Mouse (Mus musculus) liver, embryonic 14.5 days (tissue): Measurements from ENCODE around the gene Gstm4. TPM values are rescaled to one million over a fixed set of nuclear protein-coding genes. Genes with fewer than 3 reads are reported as not detected.
A peak's percentile ranks its signal among the peaks of the same experiment; 100 is the strongest.

Experiments used
- ATAC-seq: fragments of 200-750 bp; cut with Nextera tagmentation; 2 replicates; pipeline ENCODE4 v1.8.0; 2017; ENCODE audit warnings: moderate number of reproducible peaks, mild to moderate bottlenecking, moderate library complexity; ENCODE audit not compliant: insufficient read depth
- DNase-seq, 3 experiments: peaks; one replicate each; pipeline ENCODE4 v3.0.0-alpha.2; 2012 to 2013; ENCODE audit warnings: low read depth in 3 of 3, low spot score in 3 of 3
- H3K27ac ChIP-seq: fragments of 300-500 bp; sonication (generic); 2 replicates; pipeline ENCODE4 v1.5.1; 2014; ENCODE audit warnings: moderate library complexity, mild to moderate bottlenecking, control low read depth, inconsistent platforms
- H3K27me3 ChIP-seq: fragments of 300-500 bp; sonication (generic); 2 replicates; pipeline ENCODE4 v1.6.1; 2014; ENCODE audit warnings: mild to moderate bottlenecking, low read length, moderate library complexity; ENCODE audit not compliant: control insufficient read depth, insufficient read depth
- H3K36me3 ChIP-seq: fragments of 300-500 bp; sonication (generic); replicated peaks from 2 replicates; pipeline ENCODE4 v1.6.1; 2014; ENCODE audit warnings: low read depth; ENCODE audit not compliant: control insufficient read depth, insufficient read depth
- H3K4me1 ChIP-seq, 2 experiments: fragments of 200-500 bp in 1 of 2; fragments of 300-500 bp in 1 of 2; sonication (generic) in 1 of 2; replicated peaks; 2 replicates each; pipeline ENCODE4 v1.6.1; 2012 to 2014; ENCODE audit warnings: antibody characterized with exemption in 1 of 2, inconsistent platforms in 1 of 2, low read length in 1 of 2; ENCODE audit not compliant: control insufficient read depth in 2 of 2, insufficient read depth in 2 of 2
- H3K4me2 ChIP-seq: fragments of 300-500 bp; sonication (generic); 2 replicates; pipeline ENCODE4 v1.6.1; 2014; ENCODE audit warnings: low read depth, mild to moderate bottlenecking, control low read depth, moderate library complexity
- H3K4me3 ChIP-seq, 2 experiments: fragments of 200-500 bp in 1 of 2; fragments of 300-500 bp in 1 of 2; sonication (generic) in 1 of 2; 2 replicates each; pipeline ENCODE4 v1.5.1; 2012 to 2014; ENCODE audit warnings: low read depth in 2 of 2, low read length in 2 of 2, mild to moderate bottlenecking in 2 of 2, control low read depth in 1 of 2, inconsistent platforms in 1 of 2, moderate library complexity in 1 of 2; ENCODE audit not compliant: insufficient read depth in 1 of 2
- H3K9ac ChIP-seq: fragments of 300-500 bp; sonication (generic); replicated peaks from 2 replicates; pipeline ENCODE4 v1.6.1; 2014; ENCODE audit warnings: mild to moderate bottlenecking, control low read depth, moderate library complexity
- H3K9me3 ChIP-seq: fragments of 300-500 bp; sonication (generic); 2 replicates; pipeline ENCODE4 v1.6.1; 2016; ENCODE audit warnings: low read length, mixed read lengths; ENCODE audit not compliant: control insufficient read depth
- CTCF ChIP-seq: IDR thresholded peaks from 2 replicates; pipeline ENCODE4 v1.5.1; 2016; ENCODE audit warnings: antibody characterized with exemption, low read depth, control low read depth
- EP300 ChIP-seq: IDR thresholded peaks from 2 replicates; pipeline ENCODE4 v1.6.1; 2016; ENCODE audit warnings: antibody characterized with exemption, low read depth
- WGBS: fragments of 180-500 bp; shearing (Covaris S2); extraction: QIAGEN DNeasy Blood & Tissue Kit; methylation state at CpG from one replicate; pipeline ENCODE4 v1.1.7; 2014; ENCODE audit not compliant: insufficient replicate concordance; 5-methylcytosine and 5-hydroxymethylcytosine counted together
- polyA plus RNA-seq, 2 experiments: library from polyadenylated mRNA; depleted of rRNA in 1 of 2; stranded (reverse) in 1 of 2; unstranded in 1 of 2; fragments of >200 nt; fragmentation: Nextera tagmentation in 1 of 2; extraction: Ambion mirVana in 1 of 2; gene quantifications; 2 replicates each; pipeline versions ENCODE4 v1.2.1 to v1.2.3; 2012 to 2014

The Gstm4 gene
- polyA plus RNA-seq, 2 experiments, result 11.7 to 17.3 TPM

- DNase-seq (no peak), ATAC-seq (no peak)
- no peaks in the 10 kb centered on the region for H3K36me3 ChIP-seq
- H3K9me3 ChIP-seq, result no peaks in the 10 kb centered on the region
- H3K4me3 ChIP-seq, result no peak overlapping the region
- 62% methylated on average over 7 of the region's 8 CpGs for WGBS
- H3K27me3 ChIP-seq, result no peaks in the 10 kb centered on the region
- no peak overlapping the region for H3K9ac ChIP-seq
- no peak overlapping the region for H3K27ac ChIP-seq
- no peak for TF ChIP-seq CTCF
- no peak for TF ChIP-seq EP300
- H3K4me2 ChIP-seq, result peak overlapping the region; percentile 42
- peaks cover 0 to 16% of the 10 kb centered on the region in 2 experiments; a peak in 2 of 4 replicates for H3K4me1 ChIP-seq
These were observed 30.4 kb downstream of the Gstm4 start for GRCm38 (mm10) chr3:108014098-108014973.

GRCm38 (mm10) chr3:108013331-108013871 is 31.3 kb downstream of the Gstm4 start:
- no peaks in the 10 kb centered on the region for H3K27me3 ChIP-seq
- no peak overlapping the region for H3K9ac ChIP-seq
- H3K4me2 ChIP-seq, result peak overlapping the region; percentile 42; the same call in 1 of the 2 replicates
- H3K4me1 ChIP-seq, result peaks cover 0 to 9% of the 10 kb centered on the region in 2 experiments; a peak in 2 of 4 replicates
- no peak overlapping the region for H3K27ac ChIP-seq
- ATAC-seq (no peak), DNase-seq (peak in 1 of 3 experiments; percentile 27)
- 47% methylated on average over 4 of the region's 4 CpGs for WGBS
- TF ChIP-seq CTCF, result no peak
- no peak for TF ChIP-seq EP300
- H3K4me3 ChIP-seq, result no peak overlapping the region
- no peaks in the 10 kb centered on the region for H3K36me3 ChIP-seq
- H3K9me3 ChIP-seq, result no peaks in the 10 kb centered on the region

- WGBS, result 63% methylated on average over 3 of the region's 3 CpGs
- H3K4me2 ChIP-seq, result no peak overlapping the region
- no peak for TF ChIP-seq EP300
- peaks cover 0 to 4% of the 10 kb centered on the region in 2 experiments; a peak in 1 of 4 replicates for H3K4me1 ChIP-seq
- H3K9ac ChIP-seq, result no peak overlapping the region
- H3K36me3 ChIP-seq, result no peaks in the 10 kb centered on the region
- H3K27me3 ChIP-seq, result no peaks in the 10 kb centered on the region
- no peak overlapping the region for H3K27ac ChIP-seq
- DNase-seq (no peak), ATAC-seq (no peak)
- no peaks in the 10 kb centered on the region for H3K9me3 ChIP-seq
- H3K4me3 ChIP-seq, result no peak overlapping the region
These were observed 33.1 kb downstream of the Gstm4 start for GRCm38 (mm10) chr3:108011558-108011957.

- ATAC-seq, result no peak
- Histone ChIP-seq H3K4me3 (no peak overlapping the region), H3K9ac (no peak overlapping the region), H3K27me3 (no peaks in the 10 kb centered on the region), H3K27ac (no peak overlapping the region), H3K4me1 (peaks cover 0 to 4% of the 10 kb centered on the region in 2 experiments; a peak in 1 of 4 replicates), H3K9me3 (no peaks in the 10 kb centered on the region), H3K36me3 (no peaks in the 10 kb centered on the region), H3K4me2 (no peak overlapping the region)
- 61% methylated on average over 2 of the region's 2 CpGs for WGBS
- TF ChIP-seq EP300, result no peak
- no peak for DNase-seq
These were observed 34.4 kb downstream of the Gstm4 start for GRCm38 (mm10) chr3:108010286-108010685.

DNA sequence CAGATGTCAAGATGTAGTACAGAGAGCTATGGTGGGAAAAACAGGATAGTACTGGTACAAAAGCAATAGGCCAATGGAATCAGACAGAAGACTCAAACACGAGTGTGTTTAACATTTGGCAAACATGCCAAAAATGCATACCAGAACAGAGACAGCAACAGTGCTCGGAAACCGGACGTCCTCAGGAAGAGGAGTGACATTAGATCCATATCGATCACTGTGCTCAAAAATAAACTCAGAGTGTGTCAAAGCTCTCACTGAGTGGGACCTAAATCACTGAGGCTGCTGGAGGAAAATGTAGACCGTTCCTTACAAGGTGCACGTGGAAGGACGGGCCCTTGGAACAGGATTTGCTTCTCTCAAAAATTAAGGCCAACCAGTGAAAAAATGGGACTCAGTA is 42.7 kb downstream of the Gstm4 start:
- Histone ChIP-seq H3K9me3 (no peaks in the 10 kb centered on the region), H3K4me2 (no peak overlapping the region), H3K9ac (no peak overlapping the region), H3K4me1 (no peaks in the 10 kb centered on the region), H3K27ac (no peak overlapping the region), H3K4me3 (no peak overlapping the region), H3K27me3 (no peaks in the 10 kb centered on the region), H3K36me3 (no peaks in the 10 kb centered on the region)
- 50% methylated on average over 8 of the region's 8 CpGs for WGBS
- ATAC-seq (no peak), DNase-seq (no peak)
- no peak for TF ChIP-seq CTCF
- TF ChIP-seq EP300, result no peak
